Mouse (Mus musculus): ENCODE measurements around the gene Serpina7. TPM values are rescaled to one million over a fixed set of nuclear protein-coding genes. Genes with fewer than 3 reads are reported as not detected.
A peak's percentile ranks its signal among the peaks of the same experiment; 100 is the strongest.

Gene Serpina7
- total RNA-seq (2021), result not detected
- long read RNA-seq, experiment 1, result 0 reads
- long read RNA-seq, experiment 2, result 0 reads

DNA sequence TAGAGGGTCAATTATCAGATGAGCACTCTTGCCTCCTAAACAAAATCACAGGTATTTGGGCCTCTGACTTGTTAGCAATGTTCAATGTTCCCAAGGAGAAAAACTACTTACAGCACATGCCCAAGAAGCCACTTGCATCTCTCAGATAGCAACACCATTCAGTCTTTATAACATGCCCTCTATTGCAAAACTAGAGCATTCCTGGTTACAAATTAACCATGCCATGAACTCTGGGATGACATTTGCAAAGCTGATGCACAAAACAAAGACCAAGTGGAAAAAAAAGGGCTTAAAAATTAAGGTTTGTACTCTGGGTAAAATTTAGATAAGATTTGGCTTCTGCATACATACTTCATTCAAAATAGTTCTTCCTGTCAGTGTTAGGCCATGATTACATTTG lies at the start of gene Serpina7:
TSS of gene Serpina7 (minus strand) at position 160 of the 400 bp plus-strand sequence.
- no peak for DNase-seq

DNA sequence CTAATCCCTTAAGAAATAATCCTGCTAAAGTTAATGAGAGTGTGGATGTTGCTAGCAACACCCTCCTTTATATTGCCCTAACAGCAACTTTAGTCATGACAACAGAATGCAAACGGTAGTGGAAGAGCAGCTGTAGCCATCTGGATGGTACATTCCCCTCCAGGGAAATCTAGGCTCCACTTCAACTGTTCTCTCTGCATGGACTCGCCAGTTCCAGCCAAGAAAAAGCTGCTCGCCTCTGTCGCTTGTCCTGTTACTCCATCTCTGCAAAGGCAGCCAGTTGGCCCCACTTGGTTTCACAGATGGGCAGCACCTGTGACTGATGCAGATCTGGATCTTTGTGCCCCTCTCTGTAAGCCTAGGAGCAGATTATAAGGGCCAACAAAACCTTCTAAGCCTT lies 49.0 kb upstream of the Serpina7 start:
- peak; percentile 12 to 37 for DNase-seq

DNA sequence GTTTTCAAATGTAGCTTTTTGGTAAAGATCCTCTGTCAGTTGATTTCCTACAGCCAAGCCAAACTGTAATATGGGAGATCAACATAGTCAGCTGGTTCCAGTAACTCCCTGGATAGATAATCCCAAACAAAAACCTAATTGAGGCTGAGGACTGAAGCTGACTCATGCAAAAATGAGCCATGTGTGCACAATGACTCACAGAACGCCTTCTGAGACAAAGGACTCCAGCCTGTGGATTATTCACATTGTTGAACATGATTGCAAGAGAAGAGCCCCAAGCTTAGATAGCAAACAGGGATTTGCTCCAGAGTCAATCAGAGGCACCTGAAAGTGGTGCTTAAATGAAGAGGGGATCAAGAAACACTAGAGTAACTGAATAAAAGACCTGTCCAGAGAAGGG lies 12.2 kb upstream of the Serpina7 start:
- DNase-seq, result no peak

DNA sequence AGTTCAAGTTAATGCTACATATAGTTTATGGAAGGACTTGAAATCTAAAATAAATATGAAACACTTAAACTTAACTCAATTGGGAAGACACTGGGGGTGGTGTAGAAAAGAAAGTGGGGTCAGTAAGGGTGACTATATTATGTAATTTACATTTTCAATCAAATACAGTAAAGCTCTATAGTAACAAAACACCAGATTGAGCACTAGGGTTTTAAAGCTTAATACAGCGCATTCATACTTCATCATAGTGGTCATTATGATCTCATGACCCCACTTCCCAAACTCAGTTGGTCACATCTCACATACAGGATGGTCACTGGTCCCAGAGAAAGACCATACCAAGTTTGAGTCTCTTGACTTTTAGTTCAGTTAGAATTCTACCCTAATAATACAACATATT lies 907 bp upstream of the Serpina7 start, which contains the start of gene 4930513O06Rik:
TSS of gene 4930513O06Rik (plus strand) at position 301 of the 400 bp plus-strand sequence.
- DNase-seq, result no peak

DNA sequence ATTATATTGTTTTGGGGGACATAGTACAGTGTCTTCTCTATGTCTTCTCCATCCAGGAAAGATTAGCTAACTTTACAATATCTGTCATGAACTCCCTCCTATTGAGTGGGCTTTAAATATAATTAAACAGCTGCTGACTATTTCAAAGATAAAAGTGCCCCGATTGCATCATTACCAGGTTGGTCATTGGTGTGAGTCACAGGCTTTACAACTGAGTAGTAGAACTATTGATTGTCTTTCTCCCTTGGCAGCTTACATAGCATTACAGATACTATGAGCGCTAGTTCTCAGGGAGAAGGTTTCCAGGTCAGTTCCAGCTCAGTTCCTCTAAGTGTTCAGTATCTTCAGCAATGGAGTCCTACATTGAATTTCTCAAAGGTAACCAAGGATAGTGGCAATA lies 6.5 kb downstream of the Serpina7 start:
- DNase-seq, result no peak

DNA sequence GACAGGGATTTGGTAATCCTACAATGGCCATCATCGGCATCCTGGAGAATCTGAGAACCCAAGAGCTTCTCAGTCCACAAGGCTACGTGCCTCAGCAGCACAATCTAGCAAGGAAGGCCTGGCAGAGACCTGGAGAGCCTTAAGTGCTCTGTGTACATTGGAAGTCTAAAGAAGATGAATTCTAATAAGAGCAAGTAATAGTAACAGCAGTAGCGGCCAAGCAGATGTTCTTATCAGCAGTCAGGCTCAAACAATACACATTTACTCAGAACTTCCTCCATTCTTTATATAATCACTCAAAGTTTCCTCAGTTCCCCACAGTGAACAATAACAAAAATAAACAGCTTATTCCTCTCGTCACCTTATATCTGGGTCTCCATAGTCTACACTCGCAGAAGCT lies 21.0 kb downstream of the Serpina7 start:
- no peak for DNase-seq

DNA sequence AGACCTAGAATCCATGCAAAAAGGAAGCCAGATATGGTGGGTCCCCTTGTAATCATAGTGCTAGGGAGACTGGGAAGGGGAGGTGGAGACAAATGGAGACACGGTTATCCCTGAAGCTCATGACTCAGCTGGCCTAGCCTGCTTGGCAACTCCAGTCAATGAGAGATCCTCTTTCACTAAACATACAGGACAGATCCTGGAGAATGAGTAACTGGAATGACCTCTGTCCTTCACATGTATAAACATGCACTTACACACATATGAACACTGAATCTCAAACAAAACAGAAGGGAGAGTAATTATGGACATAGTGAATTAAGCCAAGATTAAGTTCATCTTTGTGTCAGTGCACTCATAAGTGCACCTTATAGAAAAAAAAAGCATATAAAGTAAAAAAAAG lies 31.9 kb downstream of the Serpina7 start:
- DNase-seq, result no peak

DNA sequence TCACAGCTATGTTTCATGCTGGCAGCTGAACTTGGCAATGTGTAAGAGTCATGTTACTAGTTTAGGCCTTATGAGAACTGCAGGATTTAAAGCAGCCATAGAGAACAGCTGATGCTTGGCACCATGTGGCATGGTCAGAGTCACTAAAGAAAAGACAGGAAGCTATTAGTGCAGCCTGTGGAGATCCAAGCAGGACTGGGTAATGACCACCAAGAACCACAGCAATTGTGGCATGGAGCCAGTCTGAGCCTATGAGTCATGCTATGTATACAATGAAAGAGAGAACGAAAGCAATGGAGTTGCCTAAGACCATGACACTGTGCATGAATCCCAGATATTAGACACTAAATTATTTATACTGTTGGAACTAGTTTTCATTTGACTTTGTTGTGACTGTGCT lies 33.1 kb downstream of the Serpina7 start:
- DNase-seq, result no peak

DNA sequence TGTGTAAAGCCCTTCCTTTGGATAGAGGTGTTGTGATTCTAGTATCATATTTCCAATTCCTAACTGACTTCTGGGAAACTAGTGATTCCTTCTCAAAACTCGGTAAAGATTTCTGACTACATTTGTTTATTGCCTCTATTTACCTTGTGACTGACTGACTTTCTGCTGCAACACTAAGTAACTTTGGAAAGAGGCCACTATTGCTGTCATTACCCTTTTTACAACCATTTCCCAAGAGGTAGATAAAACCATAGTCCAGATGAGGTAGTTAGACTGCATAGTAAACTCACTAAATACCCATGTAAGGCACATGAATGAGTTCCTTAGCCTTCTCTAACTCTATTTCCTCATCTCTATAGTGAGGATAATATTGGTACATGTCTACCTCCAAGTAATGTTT lies 43.9 kb downstream of the Serpina7 start:
- DNase-seq, result no peak

DNA sequence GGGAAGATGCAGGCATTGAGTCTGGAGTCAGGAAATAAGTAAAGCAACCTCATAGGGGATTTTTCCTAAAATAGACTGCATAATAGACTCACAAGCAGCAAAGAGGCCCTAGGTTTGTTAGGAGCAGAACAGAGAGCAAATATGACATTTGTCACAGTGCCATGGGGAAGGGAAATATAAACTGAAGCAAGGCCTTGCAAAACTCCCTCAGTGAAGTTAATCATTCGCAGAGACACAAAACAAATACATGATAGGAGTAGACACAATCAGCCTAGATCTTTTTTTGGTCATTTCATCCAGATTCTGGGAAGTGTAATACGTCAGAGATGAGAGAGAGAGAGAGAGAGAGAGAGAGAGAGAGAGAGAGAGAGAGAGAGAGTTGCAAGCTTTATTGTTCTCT lies 45.7 kb downstream of the Serpina7 start:
- DNase-seq, result no peak

DNA sequence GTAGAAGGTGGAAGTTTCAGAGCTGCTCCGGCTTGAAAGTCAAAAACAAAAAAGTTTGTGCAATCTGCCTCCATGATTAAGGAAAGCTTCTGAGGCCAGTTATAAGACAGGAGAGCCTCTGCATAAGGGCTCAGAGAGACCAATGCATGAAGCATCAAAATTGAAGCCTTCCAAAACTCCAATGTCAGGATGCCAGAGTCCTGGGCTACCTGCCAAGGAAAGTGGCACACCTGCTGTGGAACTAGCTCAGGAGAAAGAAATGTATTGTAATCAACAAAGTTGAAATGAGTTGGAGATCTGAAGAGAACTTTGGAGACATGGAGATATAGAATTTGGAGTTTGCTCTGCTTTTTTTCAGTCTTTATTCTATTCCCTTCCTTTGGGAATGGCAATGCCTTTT lies 47.4 kb downstream of the Serpina7 start:
- no peak for DNase-seq

Other genes starting within 250 kb of the Serpina7 start
- gene Nrk, start 170.8 kb downstream of the Serpina7 start, total RNA-seq (2021), result under 1 TPM; 0.32 to 0.54 TPM
- not detected for gene 4930513O06Rik, start 1.0 kb upstream of the Serpina7 start, total RNA-seq (2021)
- gene 4933428M09Rik, start 94.0 kb upstream of the Serpina7 start, total RNA-seq (2021), result not detected
- 1 to 10 TPM; 1.8 to 2.0 TPM for gene Mum1l1, start 124.8 kb upstream of the Serpina7 start, total RNA-seq (2021)
- gene Trap1a, start 248.4 kb upstream of the Serpina7 start, total RNA-seq (2021), result not detected

Data from heart, adult 18-20 months (tissue).